Mouse (Mus musculus): Measurements from ENCODE around the gene F8a.
A peak's percentile ranks its signal among the peaks of the same experiment; 100 is the strongest.
"Not testable (repeated sequence)": the region's sequence is repeated elsewhere in the genome, so short reads cannot be mapped to it uniquely, and the experiment has no call there.

F8a gene

DNA sequence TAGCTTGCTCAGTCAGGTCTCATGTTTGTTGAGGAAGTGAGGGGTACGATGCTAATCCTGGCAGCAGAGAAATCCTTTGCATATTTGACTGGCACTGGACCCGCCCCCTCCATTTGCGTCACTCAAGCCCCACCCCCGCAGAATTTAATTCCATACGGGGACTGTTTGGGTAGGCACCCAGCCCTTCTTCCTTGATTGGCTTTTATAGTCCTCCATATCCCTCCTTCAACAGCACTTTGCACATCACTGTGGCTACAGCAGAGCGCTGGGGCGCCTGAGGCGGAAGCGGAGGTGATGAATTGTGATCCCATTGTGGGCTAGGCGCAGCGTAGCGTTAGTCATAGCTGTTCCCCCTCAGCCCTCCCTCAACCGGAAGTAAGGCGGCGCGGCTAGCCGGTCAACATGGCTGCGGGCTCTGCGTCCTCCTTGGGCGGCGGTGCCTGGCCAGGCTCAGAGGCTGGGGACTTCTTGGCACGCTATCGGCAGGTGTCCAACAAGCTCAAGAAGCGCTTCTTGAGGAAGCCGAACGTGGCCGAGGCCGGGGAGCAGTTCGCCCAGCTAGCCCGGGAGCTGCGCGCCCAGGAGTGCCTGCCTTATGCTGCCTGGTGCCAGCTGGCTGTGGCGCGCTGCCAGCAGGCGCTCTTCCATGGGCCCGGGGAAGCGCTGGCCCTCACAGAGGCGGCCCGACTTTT is at the start of gene F8a:
Gene F8a (plus strand): TSS at position 378 of the 692 bp plus-strand sequence.
- DNase-seq (ENCODE audit: low spot score) = peak; percentile 79

DNA sequence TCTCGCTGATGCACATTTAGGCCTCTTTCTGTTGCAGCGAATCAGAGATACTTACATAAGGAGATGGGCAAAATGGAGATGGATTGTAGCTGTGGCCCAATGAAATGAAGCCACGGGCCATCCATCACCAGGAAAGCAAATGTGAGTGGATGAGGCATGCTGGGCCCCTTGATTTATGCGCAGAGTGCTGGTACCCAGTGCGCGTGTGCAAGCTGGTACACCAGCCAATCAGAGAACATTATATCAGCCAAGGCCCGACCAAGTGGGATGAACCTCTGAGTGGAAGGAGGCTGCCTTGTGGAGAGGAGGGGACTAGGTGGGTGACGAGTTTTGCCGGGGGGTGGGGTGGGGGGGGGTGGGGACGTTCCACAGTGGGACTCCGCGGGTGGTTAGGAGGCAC is 36.2 kb upstream of the F8a start, which contains the start of gene Xlr3b:
Gene Xlr3b (plus strand): TSS at position 274 of the 400 bp plus-strand sequence.
- peak; percentile 5 for DNase-seq (ENCODE audit: low spot score)

DNA sequence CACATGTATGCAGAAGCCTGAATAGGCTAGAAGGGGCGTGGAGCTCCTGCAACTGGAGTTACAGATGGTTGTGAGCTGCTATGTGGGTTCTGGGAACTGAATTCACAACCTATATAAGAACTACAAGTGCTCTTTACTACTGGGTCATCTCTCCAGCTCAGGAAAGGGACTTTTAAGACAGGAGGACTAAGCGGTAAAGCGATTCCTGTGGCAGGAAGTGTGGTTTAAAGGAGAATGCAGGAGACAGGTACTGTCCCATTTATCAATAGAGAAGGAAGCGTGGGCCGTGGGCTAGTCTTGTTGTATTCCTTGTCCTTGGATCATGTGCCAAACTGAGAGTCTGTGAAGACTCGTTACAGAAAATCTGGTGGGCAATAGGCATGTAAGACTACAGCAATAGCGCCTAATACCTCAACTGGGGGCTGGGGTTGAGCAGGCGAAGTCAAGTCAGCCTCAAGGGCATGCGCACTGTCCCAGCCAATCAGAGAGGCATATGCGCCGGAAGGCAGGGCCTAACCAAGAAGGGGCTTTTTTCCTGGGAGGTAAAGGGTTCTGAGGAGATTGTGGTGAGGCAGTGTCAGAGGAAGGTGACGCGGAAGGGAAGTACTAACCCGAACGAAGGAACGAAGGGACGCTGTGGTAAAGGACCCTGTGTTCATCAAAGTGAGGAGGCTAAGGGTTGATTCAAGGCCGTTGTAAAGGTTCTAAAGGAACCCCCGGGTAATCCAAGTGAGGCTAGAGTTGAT is 14.1 kb upstream of the F8a start, which contains the start of gene Xlr4b:
Gene Xlr4b (plus strand): TSS at position 515 of the 746 bp plus-strand sequence.
- not testable (repeated sequence) for DNase-seq (ENCODE audit: low spot score)

DNA sequence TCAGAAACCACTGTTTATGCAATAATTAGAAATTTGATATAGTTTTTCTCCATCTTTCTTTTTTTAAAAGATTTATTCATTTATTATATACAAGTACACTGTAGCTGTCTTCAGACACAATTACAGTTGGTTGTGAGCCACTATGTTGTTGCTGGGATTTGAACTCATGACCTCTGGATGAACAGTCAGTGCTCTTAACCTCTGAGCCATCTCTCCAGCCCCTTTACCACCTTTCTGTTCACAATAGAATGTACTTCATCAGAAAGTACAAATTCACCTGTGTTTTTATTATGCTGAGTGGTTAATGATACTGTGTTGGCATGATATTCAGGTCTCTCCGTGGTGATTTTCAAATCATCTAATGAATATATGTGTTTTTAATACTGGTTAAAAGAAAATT is 2.7 kb upstream of the F8a start:
- DNase-seq (ENCODE audit: low spot score) = no peak

DNA sequence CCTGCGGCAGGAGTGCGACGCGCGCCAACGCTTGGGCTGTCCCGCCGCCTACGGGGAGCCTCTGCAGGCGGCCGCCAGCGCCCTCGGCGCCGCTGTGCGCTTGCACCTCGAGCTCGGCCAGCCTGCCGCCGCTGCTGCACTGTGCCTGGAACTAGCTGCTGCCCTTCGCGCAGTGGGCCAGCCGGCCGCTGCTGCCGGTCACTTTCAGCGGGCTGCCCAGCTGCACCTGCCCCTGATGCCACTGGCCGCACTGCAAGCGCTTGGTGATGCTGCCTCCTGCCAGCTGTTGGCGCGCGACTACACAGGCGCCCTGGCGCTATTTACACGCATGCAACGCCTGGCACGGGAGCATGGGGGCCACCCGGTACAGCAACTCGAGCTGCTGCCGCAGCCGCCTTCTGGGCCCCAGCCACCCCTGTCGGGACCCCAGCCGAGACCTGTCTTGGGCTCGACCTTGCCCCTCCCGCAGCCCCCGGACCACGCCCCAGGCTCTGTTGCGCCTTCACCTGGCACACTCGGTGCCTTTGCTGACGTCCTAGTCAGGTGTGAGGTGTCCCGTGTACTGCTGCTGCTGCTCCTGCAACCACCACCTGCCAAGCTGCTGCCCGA is 619 bp downstream of the F8a start:
- peak; percentile 38 for DNase-seq (ENCODE audit: low spot score)

DNA sequence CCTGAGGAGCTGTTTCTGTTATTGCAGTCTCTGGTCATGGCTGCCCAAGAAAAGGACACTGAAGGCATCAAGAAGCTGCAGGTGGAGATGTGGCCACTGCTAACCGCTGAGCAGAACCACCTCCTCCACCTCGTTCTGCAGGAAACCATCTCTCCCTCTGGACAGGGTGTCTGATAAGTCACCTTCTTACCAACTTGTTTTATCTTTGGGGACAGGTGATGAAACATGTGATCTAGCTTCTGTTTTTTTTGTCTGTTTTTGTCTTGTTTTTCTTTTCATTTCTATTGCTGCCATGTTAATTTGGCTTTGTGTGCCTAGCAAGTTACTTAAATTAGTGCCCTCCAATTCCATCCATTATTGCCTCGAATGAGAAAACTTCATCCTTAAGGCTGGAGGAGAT is 1.2 kb downstream of the F8a start:
- no peak for DNase-seq (ENCODE audit: low spot score)

DNA sequence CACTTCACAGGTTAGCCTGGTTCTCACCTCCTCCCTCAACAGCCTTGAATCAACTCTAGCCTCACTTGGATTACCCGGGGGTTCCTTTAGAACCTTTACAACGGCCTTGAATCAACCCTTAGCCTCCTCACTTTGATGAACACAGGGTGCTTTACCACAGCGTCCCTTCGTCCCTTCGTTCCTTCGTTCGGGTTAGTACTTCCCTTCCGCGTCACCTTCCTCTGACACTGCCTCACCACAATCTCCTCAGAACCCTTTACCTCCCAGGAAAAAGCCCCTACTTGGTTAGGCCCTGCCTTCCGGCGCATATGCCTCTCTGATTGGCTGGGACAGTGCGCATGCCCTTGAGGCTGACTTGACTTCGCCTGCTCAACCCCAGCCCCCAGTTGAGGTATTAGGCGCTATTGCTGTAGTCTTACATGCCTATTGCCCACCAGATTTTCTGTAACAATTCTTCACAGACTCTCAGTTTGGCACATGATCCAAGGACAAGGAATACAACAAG is 14.8 kb downstream of the F8a start, which contains the start of gene Xlr4c:
Gene Xlr4c (minus strand): TSS at position 310 of the 505 bp plus-strand sequence.
- DNase-seq (ENCODE audit: low spot score) = not testable (repeated sequence)

DNA sequence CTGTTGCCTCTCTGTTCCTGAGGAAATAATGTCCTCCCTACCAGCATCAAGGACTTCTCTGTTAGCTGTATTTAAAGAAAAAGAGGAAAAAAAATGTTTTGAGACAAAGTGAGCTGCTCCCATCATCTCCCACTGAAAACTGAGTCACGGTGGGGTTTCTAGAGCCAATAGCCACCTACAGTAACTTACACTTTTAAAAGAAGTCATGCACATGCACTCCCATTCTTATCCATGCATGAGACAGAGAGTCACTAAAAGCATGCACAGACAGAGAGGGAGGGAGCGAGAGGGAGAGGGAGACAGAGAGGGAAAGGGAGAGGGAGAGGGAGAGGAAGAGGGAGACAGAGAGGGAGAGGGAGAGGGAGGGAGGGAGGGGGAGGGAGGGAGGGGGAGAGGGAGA is 34.3 kb downstream of the F8a start:
- DNase-seq (ENCODE audit: low spot score) = not testable (repeated sequence)

DNA sequence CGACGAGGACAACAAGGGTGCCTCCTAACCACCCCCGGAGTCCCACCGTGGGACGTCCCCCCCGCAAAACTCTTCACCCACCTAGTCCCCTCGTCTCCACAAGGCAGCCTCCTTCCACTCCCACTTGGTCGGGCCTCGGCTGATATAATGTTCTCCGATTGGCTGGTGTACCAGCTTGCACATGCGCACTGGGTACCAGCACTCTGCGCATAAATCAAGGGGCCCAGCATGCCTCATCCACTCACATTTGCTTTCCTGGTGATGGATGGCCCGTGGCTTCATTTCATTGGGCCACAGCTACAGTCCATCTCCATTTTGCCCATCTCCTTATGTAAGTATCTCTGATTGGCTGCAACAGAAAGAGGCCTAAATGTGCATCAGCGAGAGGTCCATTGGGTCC is 37.2 kb downstream of the F8a start, which contains the start of gene Xlr3c:
Gene Xlr3c (minus strand): TSS at position 121 of the 400 bp plus-strand sequence.
- DNase-seq (ENCODE audit: low spot score) = not testable (repeated sequence)
